Mouse (Mus musculus) neural tube, embryonic 11.5 days (tissue): ENCODE data around the gene Stpg3. TPM values are rescaled to one million over a fixed set of nuclear protein-coding genes. Genes with fewer than 3 reads are reported as not detected.
A peak's percentile ranks its signal among the peaks of the same experiment; 100 is the strongest.

Source experiments
- ATAC-seq: fragments of 200-750 bp; cut with Nextera tagmentation; 2 replicates; pipeline ENCODE4 v1.8.0; 2017; ENCODE audit warnings: moderate number of reproducible peaks, mild to moderate bottlenecking, moderate TSS enrichment, moderate library complexity; ENCODE audit not compliant: insufficient read depth, low FRiP score, low TSS enrichment
- DNase-seq: peaks from one replicate; pipeline ENCODE4 v3.0.0-alpha.2; 2015; ENCODE audit warnings: low spot score
- H3K27ac ChIP-seq: fragments of 300-500 bp; sonication (generic); 2 replicates; pipeline ENCODE4 v1.5.1; 2014; ENCODE audit warnings: low read depth, mild to moderate bottlenecking, low read length
- H3K27me3 ChIP-seq: fragments of 300-500 bp; sonication (generic); 2 replicates; pipeline ENCODE4 v1.6.1; 2014; ENCODE audit warnings: mild to moderate bottlenecking, low read length, mixed read lengths; ENCODE audit not compliant: control insufficient read depth, insufficient read depth
- H3K36me3 ChIP-seq: fragments of 300-500 bp; sonication (generic); 2 replicates; pipeline ENCODE4 v1.6.1; 2014; ENCODE audit warnings: mild to moderate bottlenecking, low read length, moderate library complexity, mixed read lengths; ENCODE audit not compliant: control insufficient read depth, insufficient read depth
- H3K4me1 ChIP-seq: fragments of 300-500 bp; sonication (generic); 2 replicates; pipeline ENCODE4 v1.6.1; 2014; ENCODE audit warnings: low read length, mixed read lengths; ENCODE audit not compliant: control insufficient read depth, insufficient read depth
- H3K4me2 ChIP-seq: fragments of 300-500 bp; sonication (generic); 2 replicates; pipeline ENCODE4 v1.6.1; 2014; ENCODE audit warnings: low read depth, mild to moderate bottlenecking, moderate library complexity
- H3K4me3 ChIP-seq: fragments of 300-500 bp; sonication (generic); 2 replicates; pipeline ENCODE4 v1.5.1; 2014; ENCODE audit warnings: low read depth, low read length
- H3K9ac ChIP-seq: fragments of 300-500 bp; sonication (generic); 2 replicates; pipeline ENCODE4 v1.6.1; 2014; ENCODE audit warnings: mild to moderate bottlenecking, low read length
- H3K9me3 ChIP-seq: fragments of 300-500 bp; sonication (generic); 2 replicates; pipeline ENCODE4 v1.6.1; 2016; ENCODE audit warnings: low read length; ENCODE audit not compliant: control insufficient read depth
- WGBS: fragments of 180-500 bp; shearing (Covaris S2); extraction: QIAGEN DNeasy Blood & Tissue Kit; methylation state at CpG from one replicate; pipeline ENCODE4 v1.1.7; 2014; 5-methylcytosine and 5-hydroxymethylcytosine counted together
- polyA plus RNA-seq: library from polyadenylated mRNA; unstranded; fragments of >200 nt; fragmentation: Nextera tagmentation; extraction: Ambion mirVana; gene quantifications from 2 replicates; pipeline ENCODE4 v1.2.1, GENCODE M21; 2014

The Stpg3 gene
- polyA plus RNA-seq, 1 experiment from 2014 or later: not detected

GRCm38 (mm10) chr2:25181891-25182397 lies 32.5 kb downstream of the Stpg3 start:
- H3K27ac ChIP-seq: peak overlapping the region; percentile 94
- peak overlapping the region; percentile 83 for H3K9ac ChIP-seq
- H3K36me3 ChIP-seq: no peaks in the 10 kb centered on the region
- H3K4me1 ChIP-seq: peaks cover 47% of the 10 kb centered on the region
- DNase-seq: no peak
- peaks cover 2% of the 10 kb centered on the region; the same call in 1 of the 2 replicates for H3K27me3 ChIP-seq
- no peak for ATAC-seq
- peak overlapping the region; percentile 53 for H3K4me2 ChIP-seq
- H3K9me3 ChIP-seq: no peaks in the 10 kb centered on the region
- H3K4me3 ChIP-seq: peak overlapping the region; percentile 80
- under 1% methylated on average over 17 of the region's 17 CpGs for WGBS

- H3K9me3 ChIP-seq: no peaks in the 10 kb centered on the region
- ATAC-seq (peak; percentile 18), DNase-seq (peak; percentile 82)
- peak overlapping the region; percentile 83 for H3K9ac ChIP-seq
- H3K4me1 ChIP-seq: peaks cover 48% of the 10 kb centered on the region
- peak overlapping the region; percentile 53 for H3K4me2 ChIP-seq
- H3K36me3 ChIP-seq: no peaks in the 10 kb centered on the region
- H3K4me3 ChIP-seq: peak overlapping the region; percentile 80
- H3K27me3 ChIP-seq: peaks cover 2% of the 10 kb centered on the region; the same call in 1 of the 2 replicates
- under 1% methylated on average over 100 of the region's 100 CpGs for WGBS
- H3K27ac ChIP-seq: peak overlapping the region; percentile 94
Measured at GRCm38 (mm10) chr2:25180973-25181890, 33.2 kb downstream of the Stpg3 start.

- Histone ChIP-seq H3K4me2 (peak within 1 kb of the TSS; percentile 53), H3K4me3 (peak within 1 kb of the TSS; percentile 80), H3K27me3 (peaks cover 2% of the 10 kb centered on the region; the same call in 1 of the 2 replicates), H3K4me1 (peaks cover 51% of the 10 kb centered on the region), H3K9me3 (no peaks in the 10 kb centered on the region), H3K27ac (peak within 1 kb of the TSS; percentile 94), H3K36me3 (no peaks in the 10 kb centered on the region), H3K9ac (peak within 1 kb of the TSS; percentile 83)
- peak; percentile 87 for ATAC-seq
- DNase-seq: peak; percentile 95
- WGBS: under 1% methylated on average over 35 of the region's 35 CpGs
Measured at GRCm38 (mm10) chr2:25180478-25180903, 33.9 kb downstream of the Stpg3 start, which contains the start of gene Nrarp. Gene Nrarp, plus strand, starts transcription at chr2:25180758.

GRCm38 (mm10) chr2:25179566-25180217 lies 34.7 kb downstream of the Stpg3 start:
- DNase-seq (no peak), ATAC-seq (no peak)
- Histone ChIP-seq H3K9ac (peak overlapping the region; percentile 44), H3K9me3 (no peaks in the 10 kb centered on the region), H3K27ac (peak overlapping the region; percentile 34; the same call in 1 of the 2 replicates), H3K4me1 (peaks cover 46% of the 10 kb centered on the region), H3K27me3 (peaks cover 2% of the 10 kb centered on the region; the same call in 1 of the 2 replicates), H3K4me2 (peak overlapping the region; percentile 53), H3K36me3 (no peaks in the 10 kb centered on the region), H3K4me3 (peak overlapping the region; percentile 80)
- 20% methylated on average over 15 of the region's 15 CpGs for WGBS

- ATAC-seq (no peak), DNase-seq (peak; percentile 62)
- whole genome bisulfite sequencing: 18% methylated on average over 10 of the region's 10 CpGs
- Histone ChIP-seq H3K36me3 (no peaks in the 10 kb centered on the region), H3K4me1 (peaks cover 43% of the 10 kb centered on the region), H3K9ac (peak overlapping the region; percentile 50), H3K4me3 (peak overlapping the region; percentile 9), H3K27ac (peak overlapping the region; percentile 72), H3K9me3 (no peaks in the 10 kb centered on the region), H3K27me3 (peaks cover 2% of the 10 kb centered on the region; the same call in 1 of the 2 replicates), H3K4me2 (peak overlapping the region; percentile 31)
Measured at GRCm38 (mm10) chr2:25178285-25178972, 36.0 kb downstream of the Stpg3 start.

GRCm38 (mm10) chr2:25177685-25178084 lies 36.8 kb downstream of the Stpg3 start:
- DNase-seq: peak; percentile 71
- WGBS: 2% methylated on average over 6 of the region's 6 CpGs
- Histone ChIP-seq H3K9me3 (no peaks in the 10 kb centered on the region), H3K4me1 (peaks cover 40% of the 10 kb centered on the region), H3K9ac (peak overlapping the region; percentile 50), H3K4me3 (peak overlapping the region; percentile 18; the same call in 1 of the 2 replicates), H3K4me2 (peak overlapping the region; percentile 31), H3K36me3 (no peaks in the 10 kb centered on the region), H3K27me3 (peaks cover 2% of the 10 kb centered on the region; the same call in 1 of the 2 replicates), H3K27ac (peak overlapping the region; percentile 72)
- ATAC-seq: peak; percentile 11; the same call in 1 of the 2 replicates

- Histone ChIP-seq H3K27me3 (peaks cover 2% of the 10 kb centered on the region; the same call in 1 of the 2 replicates), H3K36me3 (no peaks in the 10 kb centered on the region), H3K4me1 (peaks cover 39% of the 10 kb centered on the region), H3K27ac (peak overlapping the region; percentile 72), H3K9me3 (no peaks in the 10 kb centered on the region), H3K9ac (peak overlapping the region; percentile 50), H3K4me3 (peak overlapping the region; percentile 18), H3K4me2 (peak overlapping the region; percentile 31)
- DNase-seq: no peak
- no peak for ATAC-seq
- WGBS: 19% methylated on average over 4 of the region's 4 CpGs
Measured at GRCm38 (mm10) chr2:25177076-25177475, 37.4 kb downstream of the Stpg3 start.

- DNase-seq (no peak), ATAC-seq (no peak)
- Histone ChIP-seq H3K27ac (no peak overlapping the region), H3K4me2 (peak overlapping the region; percentile 31), H3K4me3 (no peak overlapping the region), H3K4me1 (peaks cover 38% of the 10 kb centered on the region), H3K9me3 (no peaks in the 10 kb centered on the region), H3K9ac (peak overlapping the region; percentile 50; the same call in 1 of the 2 replicates), H3K27me3 (peaks cover 2% of the 10 kb centered on the region; the same call in 1 of the 2 replicates), H3K36me3 (no peaks in the 10 kb centered on the region)
- WGBS: 58% methylated on average over 6 of the region's 6 CpGs
Measured at GRCm38 (mm10) chr2:25176573-25176972, 37.9 kb downstream of the Stpg3 start.
